Mouse (Mus musculus): ENCODE measurements at regions not wholly inside any gene's neighbourhood (a gene's known extent, or its start where the extent isn't known, plus 50 kb on each side); places are given as distances from the start of the nearest gene placed in this dataset.

GRCm38 (mm10) chr14:46517258-46517657 is 126.8 kb upstream of the Bmp4 start:
- no peaks in the 10 kb centered on the region for H3K36me3 ChIP-seq (ENCODE audit: control insufficient read depth in 1 of 2, insufficient read depth in 2 of 2, low read length in 2 of 2)
- H3K4me3 ChIP-seq (ENCODE audit: control insufficient read depth in 1 of 2, insufficient read depth in 1 of 2, low read depth in 2 of 2, low read length in 2 of 2): no peak overlapping the region
- TF ChIP-seq TAL1 (IDR thresholded peaks at IDR 0.05; ENCODE audit: low read length) (no peak), MYB (IDR thresholded peaks at IDR 0.05; ENCODE audit: low read depth, low read length) (no peak), USF2 (IDR thresholded peaks at IDR 0.05; ENCODE audit: borderline replicate concordance in 1 of 2, insufficient read depth in 1 of 2, low read depth in 1 of 2, low read length in 2 of 2) (no peak), NRF1 (IDR thresholded peaks at IDR 0.05; ENCODE audit: insufficient read depth, low read depth, low read length, poor library complexity, severe bottlenecking) (no peak), SIN3A (IDR thresholded peaks at IDR 0.05; ENCODE audit: low read length) (no peak), ZNF384 (IDR thresholded peaks at IDR 0.05; ENCODE audit: low read depth, low read length) (no peak), CHD2 (IDR thresholded peaks at IDR 0.05; ENCODE audit: low read length) (no peak), ETS1 (IDR thresholded peaks at IDR 0.05; ENCODE audit: low read depth, low read length) (no peak), E2F4 (IDR thresholded peaks at IDR 0.05; ENCODE audit: borderline replicate concordance, low read depth, low read length) (no peak), RCOR1 (IDR thresholded peaks at IDR 0.05; ENCODE audit: low read depth, low read length) (no peak), TCF12 (IDR thresholded peaks at IDR 0.05; ENCODE audit: low read depth, low read length) (no peak), ZC3H11A (IDR thresholded peaks at IDR 0.05; ENCODE audit: low read depth, low read length) (no peak), TBP (IDR thresholded peaks at IDR 0.05; ENCODE audit: low read depth, low read length) (no peak), MXI1 (IDR thresholded peaks at IDR 0.05; ENCODE audit: low read depth, low read length) (no peak), ZKSCAN1 (IDR thresholded peaks at IDR 0.05; ENCODE audit: low read depth, low read length) (no peak), POLR2AphosphoS5 (IDR thresholded peaks at IDR 0.05; ENCODE audit: borderline replicate concordance, low read depth, low read length) (no peak), ZMIZ1 (IDR thresholded peaks at IDR 0.05; ENCODE audit: low read depth, low read length) (no peak), POLR2A (IDR thresholded peaks at IDR 0.05; ENCODE audit: control insufficient read depth in 1 of 2, insufficient read depth in 1 of 2, low read depth in 1 of 2, low read length in 2 of 2, poor library complexity in 1 of 2) (no peak)
- no peak overlapping the region for H3K9ac ChIP-seq (ENCODE audit: control insufficient read depth, low read depth, low read length, poor library complexity, severe bottlenecking)
- H3K4me1 ChIP-seq (ENCODE audit: control insufficient read depth in 1 of 2, insufficient read depth in 2 of 2, low read length in 2 of 2): no peaks in the 10 kb centered on the region
- no peaks in the 10 kb centered on the region for H3K79me2 ChIP-seq (ENCODE audit: control insufficient read depth, insufficient read depth, low read length, poor library complexity)
- no peak for DNase-seq (ENCODE audit: low read depth, low spot score)
- no peaks in the 10 kb centered on the region for H3K9me3 ChIP-seq (replicated peaks; ENCODE audit: insufficient read depth, low read length)
- no peaks in the 10 kb centered on the region for H3K27me3 ChIP-seq (ENCODE audit: control insufficient read depth in 1 of 2, insufficient read depth in 2 of 2, low read length in 2 of 2)
- H3K27ac ChIP-seq (ENCODE audit: control insufficient read depth, low read depth, low read length): no peak overlapping the region

DNA sequence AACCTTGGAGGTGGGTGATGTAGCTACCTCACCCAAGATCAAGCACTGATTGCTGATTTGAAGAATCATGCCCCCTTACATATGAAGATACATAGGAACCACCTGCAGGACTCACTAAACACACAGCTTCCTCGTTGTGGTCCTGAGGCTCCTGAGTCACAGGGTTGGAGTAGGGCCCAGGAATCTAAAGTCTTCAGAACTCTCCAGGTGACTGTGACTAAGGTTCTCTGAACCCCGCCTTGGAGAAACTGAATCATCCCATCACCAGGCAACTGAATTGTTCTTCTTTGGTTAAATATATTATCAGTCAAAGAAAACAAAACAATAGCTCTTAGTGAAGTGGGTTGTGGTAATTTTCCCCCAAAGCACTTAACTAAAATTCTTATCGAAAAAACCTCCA is 125.8 kb upstream of the Bmp4 start:
- Histone ChIP-seq H3K27me3 (ENCODE audit: control insufficient read depth in 1 of 2, insufficient read depth in 2 of 2, low read length in 2 of 2) (no peaks in the 10 kb centered on the region), H3K4me1 (ENCODE audit: control insufficient read depth in 1 of 2, insufficient read depth in 2 of 2, low read length in 2 of 2) (no peaks in the 10 kb centered on the region), H3K9me3 (replicated peaks; ENCODE audit: insufficient read depth, low read length) (no peaks in the 10 kb centered on the region), H3K36me3 (ENCODE audit: control insufficient read depth in 1 of 2, insufficient read depth in 2 of 2, low read length in 2 of 2) (no peaks in the 10 kb centered on the region), H3K79me2 (ENCODE audit: control insufficient read depth, insufficient read depth, low read length, poor library complexity) (no peaks in the 10 kb centered on the region), H3K9ac (ENCODE audit: control insufficient read depth, low read depth, low read length, poor library complexity, severe bottlenecking) (no peak overlapping the region), H3K27ac (ENCODE audit: control insufficient read depth, low read depth, low read length) (no peak overlapping the region), H3K4me3 (ENCODE audit: control insufficient read depth in 1 of 2, insufficient read depth in 1 of 2, low read depth in 2 of 2, low read length in 2 of 2) (no peak overlapping the region)
- TF ChIP-seq CTCF (IDR thresholded peaks at IDR 0.05 in 2 of 3, conservative IDR thresholded peaks at IDR 0.05 in 1 of 3; ENCODE audit: control insufficient read depth in 1 of 3, insufficient read depth in 1 of 3, low read depth in 2 of 3, low read length in 3 of 3, poor library complexity in 1 of 3, severe bottlenecking in 1 of 3) (no peak), GATA1 (IDR thresholded peaks at IDR 0.05; ENCODE audit: low read depth, low read length) (no peak), KAT2A (conservative IDR thresholded peaks at IDR 0.05; ENCODE audit: low read depth, low read length) (no peak), SMC3 (IDR thresholded peaks at IDR 0.05; ENCODE audit: low read depth, low read length) (no peak), SIN3A (IDR thresholded peaks at IDR 0.05; ENCODE audit: low read length) (no peak), USF2 (IDR thresholded peaks at IDR 0.05; ENCODE audit: borderline replicate concordance in 1 of 2, insufficient read depth in 1 of 2, low read depth in 1 of 2, low read length in 2 of 2) (no peak), RAD21 (IDR thresholded peaks at IDR 0.05; ENCODE audit: low read depth, low read length) (no peak), ZKSCAN1 (IDR thresholded peaks at IDR 0.05; ENCODE audit: low read depth, low read length) (no peak), MAX (IDR thresholded peaks at IDR 0.05; ENCODE audit: low read length) (no peak), HCFC1 (IDR thresholded peaks at IDR 0.05; ENCODE audit: low read depth, low read length) (no peak), POLR2AphosphoS5 (IDR thresholded peaks at IDR 0.05; ENCODE audit: borderline replicate concordance, low read depth, low read length) (no peak)
- no peak for DNase-seq (ENCODE audit: low read depth, low spot score)
